Mouse (Mus musculus) megakaryocyte, embryonic 14.5 days (primary cell): ENCODE data around the gene Zfp65. TPM values are rescaled to one million over a fixed set of nuclear protein-coding genes. Genes with fewer than 3 reads are reported as not detected.
A peak's percentile ranks its signal among the peaks of the same experiment; 100 is the strongest.
"Not testable (repeated sequence)": the region's sequence is repeated elsewhere in the genome, so short reads cannot be mapped to it uniquely, and the experiment has no call there.

Experiments
- H3K27me3 ChIP-seq: replicated peaks from 2 replicates; pipeline ENCODE3; 2012; ENCODE audit warnings: inconsistent platforms
- H3K36me3 ChIP-seq: replicated peaks from 2 replicates; pipeline ENCODE3; 2012; ENCODE audit warnings: low read length, inconsistent platforms, mixed read lengths
- H3K4me1 ChIP-seq: 2 replicates; pipeline ENCODE4 v1.6.1; 2012; ENCODE audit warnings: inconsistent platforms
- H3K4me3 ChIP-seq: replicated peaks from 2 replicates; pipeline ENCODE3; 2012; ENCODE audit warnings: moderate library complexity, mild to moderate bottlenecking, inconsistent platforms
- H3K9me3 ChIP-seq: 2 replicates; pipeline ENCODE4 v1.6.1; 2012; ENCODE audit warnings: inconsistent platforms
- FLI1 ChIP-seq: IDR thresholded peaks from 2 replicates; pipeline ENCODE4 v1.6.1; 2012; ENCODE audit warnings: low read length, inconsistent platforms, mixed read lengths
- GATA1 ChIP-seq: IDR thresholded peaks from 3 replicates; pipeline ENCODE4 v1.6.1; 2012; ENCODE audit warnings: mixed read lengths, low read length, inconsistent platforms, borderline replicate concordance
- polyA plus RNA-seq: library from polyadenylated mRNA; stranded (reverse); fragments of >175 nt; gene quantifications from 2 replicates; pipeline ENCODE4 v1.2.3, GENCODE M21; 2012; ENCODE audit warnings: low replicate concordance; ENCODE audit not compliant: insufficient read depth

Gene Zfp65
- polyA plus RNA-seq, 1 experiment = not detected

- H3K36me3 ChIP-seq = no peaks in the 10 kb centered on the region
- H3K4me3 ChIP-seq = peak overlapping the region; percentile 90
- no peak for TF ChIP-seq GATA1
- no peak for TF ChIP-seq FLI1
- peaks cover 19% of the 10 kb centered on the region for H3K4me1 ChIP-seq
- peaks cover 27% of the 10 kb centered on the region for H3K9me3 ChIP-seq
- no peaks in the 10 kb centered on the region for H3K27me3 ChIP-seq
Measured at GRCm38 (mm10) chr13:67728106-67728505, 867 bp downstream of the Zfp65 start.

DNA sequence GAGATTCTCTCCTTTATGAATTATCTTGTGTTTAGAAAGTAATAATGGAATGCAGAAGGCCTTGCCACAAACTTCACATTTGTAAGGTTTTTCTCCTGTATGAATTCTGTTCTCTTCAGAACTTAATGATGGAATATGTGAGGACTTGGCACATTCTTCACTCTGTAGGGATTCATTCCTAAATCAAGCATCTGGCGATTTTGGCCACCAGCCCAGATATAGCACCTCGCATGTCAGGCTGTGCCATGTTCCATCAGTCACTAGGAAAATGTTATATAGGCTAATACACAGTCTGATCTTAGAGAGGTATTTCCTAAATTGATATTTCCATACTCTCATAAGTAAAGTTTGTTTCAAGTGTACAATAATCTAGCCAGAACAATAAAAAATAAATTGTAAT lies 3.6 kb downstream of the Zfp65 start:
- not testable (repeated sequence) for H3K9me3 ChIP-seq, H3K36me3 ChIP-seq, H3K27me3 ChIP-seq, H3K4me3 ChIP-seq
- H3K4me1 ChIP-seq = peaks cover 20% of the 10 kb centered on the region

GRCm38 (mm10) chr13:67723848-67724479 lies 5.0 kb downstream of the Zfp65 start:
- Histone ChIP-seq H3K36me3 (peaks cover 8% of the 10 kb centered on the region), H3K4me3 (peak overlapping the region; percentile 92), H3K4me1 (peaks cover 15% of the 10 kb centered on the region), H3K9me3 (no peaks in the 10 kb centered on the region), H3K27me3 (no peaks in the 10 kb centered on the region)
- TF ChIP-seq FLI1 (no peak), GATA1 (no peak)

- Histone ChIP-seq H3K9me3 (no peaks in the 10 kb centered on the region), H3K4me3 (no peak within 1 kb of the TSS), H3K36me3 (no peaks in the 10 kb centered on the region), H3K27me3 (no peaks in the 10 kb centered on the region), H3K4me1 (peaks cover 12% of the 10 kb centered on the region)
- TF ChIP-seq FLI1 (no peak), GATA1 (no peak)
Measured at GRCm38 (mm10) chr13:67686971-67687370, 42.0 kb downstream of the Zfp65 start, which contains the start of gene Zfp738. Zfp738 (minus strand) TSS chr13:67687071.

DNA sequence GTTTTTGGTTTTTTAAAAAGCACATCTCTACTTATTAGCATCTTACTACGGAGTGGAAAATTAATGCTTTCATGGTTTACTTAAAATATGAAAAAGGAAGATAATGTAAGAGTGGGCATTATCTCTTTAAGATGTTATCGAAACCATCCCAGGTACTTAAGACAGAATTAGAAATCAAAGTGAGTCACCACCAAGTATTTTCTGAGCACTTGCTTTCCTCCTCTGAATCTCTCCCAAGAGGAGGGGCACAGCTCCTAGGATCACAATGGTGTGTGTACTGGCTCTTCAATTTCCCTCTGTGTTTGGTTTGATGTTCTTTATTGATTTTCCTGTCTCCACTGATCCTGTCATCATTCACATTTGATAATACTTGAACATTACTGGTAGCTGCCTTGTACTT lies 45.1 kb downstream of the Zfp65 start:
- not testable (repeated sequence) for H3K27me3 ChIP-seq, H3K36me3 ChIP-seq, H3K9me3 ChIP-seq
- Histone ChIP-seq H3K4me3 (peak overlapping the region; percentile 93), H3K4me1 (peaks cover 12% of the 10 kb centered on the region)

DNA sequence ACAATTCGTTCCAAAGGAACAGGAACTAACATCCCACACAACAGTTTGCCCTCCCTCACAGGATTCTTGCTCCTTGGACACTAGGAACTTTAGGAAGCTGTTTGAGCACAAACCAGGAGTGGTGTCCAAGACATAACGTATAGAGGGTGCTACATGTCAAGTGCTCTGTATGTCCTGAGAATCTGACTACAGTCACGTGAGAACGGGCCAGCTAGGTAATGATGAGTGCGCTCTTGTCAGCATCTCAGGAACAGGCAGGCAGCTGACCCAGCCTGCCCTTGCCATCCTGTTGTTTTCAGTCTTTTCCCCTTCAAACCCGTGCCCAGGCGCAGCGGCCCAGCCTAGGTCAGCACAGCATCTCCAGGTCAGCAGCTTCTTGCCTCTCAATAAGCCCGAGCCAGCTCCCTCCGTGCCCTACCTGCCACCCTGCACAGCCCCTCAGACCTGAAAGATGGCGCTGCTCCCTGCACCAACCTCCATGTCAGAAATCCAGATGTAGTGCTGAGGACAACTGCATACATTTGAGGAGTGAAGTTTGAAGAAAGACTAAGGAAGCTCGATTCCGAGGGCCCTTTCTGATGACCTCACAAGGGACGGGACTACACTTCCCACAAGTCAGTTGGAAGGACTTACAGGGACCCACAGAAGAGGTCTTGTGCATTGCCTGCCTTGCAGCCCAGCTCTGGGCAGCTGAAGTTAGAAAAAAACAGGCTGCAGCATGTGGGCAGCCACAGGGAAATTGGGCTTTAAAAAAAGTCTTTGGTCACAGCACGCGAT lies 45.8 kb downstream of the Zfp65 start:
- peak overlapping the region; percentile 93 for H3K4me3 ChIP-seq
- peaks cover 12% of the 10 kb centered on the region for H3K4me1 ChIP-seq
- not testable (repeated sequence) for H3K36me3 ChIP-seq, H3K9me3 ChIP-seq, H3K27me3 ChIP-seq

- H3K36me3 ChIP-seq = peaks cover 22% of the 10 kb centered on the region
- no peak for TF ChIP-seq FLI1
Measured at GRCm38 (mm10) chr13:67674902-67675301, 54.1 kb downstream of the Zfp65 start.

More at GRCm38 (mm10) chr13:67674902-67675301, 54.1 kb downstream of the Zfp65 start:
- Histone ChIP-seq H3K27me3 (no peaks in the 10 kb centered on the region), H3K4me1 (no peaks in the 10 kb centered on the region), H3K9me3 (peaks cover 13% of the 10 kb centered on the region), H3K4me3 (no peak overlapping the region)

Other genes with a start within 250 kb of the Zfp65 start
- not detected in 2 replicates for gene Zfp874b, start 244.9 kb downstream of the Zfp65 start, polyA plus RNA-seq
- not detected in 2 replicates for gene Zfp58, start 228.6 kb downstream of the Zfp65 start, polyA plus RNA-seq
- gene Gm26965, start 203.0 kb downstream of the Zfp65 start, polyA plus RNA-seq = not detected in 2 replicates
- 0.17 TPM in 1 of 2 replicates, not detected in the other for gene Zfp87, start 203.0 kb downstream of the Zfp65 start, polyA plus RNA-seq
- 0.09 TPM in 1 of 2 replicates, not detected in the other for gene Zfp748, start 175.3 kb downstream of the Zfp65 start, polyA plus RNA-seq
- 0.18 TPM in 1 of 2 replicates, not detected in the other for gene Zfp729b, start 119.5 kb downstream of the Zfp65 start, polyA plus RNA-seq
- gene Gm49345, start 91.4 kb downstream of the Zfp65 start, polyA plus RNA-seq = not detected in 2 replicates
- 0.26 TPM in 1 of 2 replicates, not detected in the other for gene Zfp729a, start 91.4 kb downstream of the Zfp65 start, polyA plus RNA-seq
- 0.26 and 3.6 TPM in 2 replicates for gene Zfp738, start 42.1 kb downstream of the Zfp65 start, polyA plus RNA-seq
- gene Zfp85, start 26.1 kb upstream of the Zfp65 start, polyA plus RNA-seq = 0.12 TPM in 1 of 2 replicates, not detected in the other
- 0.17 TPM in 1 of 2 replicates, not detected in the other for gene Zfp493, start 50.5 kb upstream of the Zfp65 start, polyA plus RNA-seq
- not detected in 2 replicates for gene Zfp273, start 84.6 kb upstream of the Zfp65 start, polyA plus RNA-seq
- not detected in 2 replicates for gene Gm10037, start 101.9 kb upstream of the Zfp65 start, polyA plus RNA-seq
- gene BC048507, start 134.2 kb upstream of the Zfp65 start, polyA plus RNA-seq = not detected in 2 replicates